Mouse (Mus musculus) heart, postnatal 0 days (tissue): ENCODE measurements at regions not wholly inside any gene's neighbourhood (a gene's known extent, or its start where the extent isn't known, plus 50 kb on each side); places are given as distances from the start of the nearest gene placed in this dataset.
A peak's percentile ranks its signal among the peaks of the same experiment; 100 is the strongest.

Source experiments
- ATAC-seq: fragments of 200-750 bp; cut with Nextera tagmentation; 2 replicates; pipeline ENCODE4 v1.8.0; 2017; ENCODE audit warnings: low read depth, moderate number of reproducible peaks, moderate library complexity; ENCODE audit not compliant: insufficient read depth
- DNase-seq: peaks from one replicate; pipeline ENCODE4 v3.0.0-alpha.2; 2016; ENCODE audit warnings: low spot score
- H3K27ac ChIP-seq: fragments of 300-500 bp; sonication (generic); 2 replicates; pipeline ENCODE4 v1.5.1; 2014; ENCODE audit warnings: low read depth, mild to moderate bottlenecking
- H3K27me3 ChIP-seq: fragments of 300-500 bp; sonication (generic); 2 replicates; pipeline ENCODE4 v1.6.1; 2014; ENCODE audit warnings: low read length, mixed read lengths; ENCODE audit not compliant: control insufficient read depth, insufficient read depth
- H3K36me3 ChIP-seq: fragments of 300-500 bp; sonication (generic); replicated peaks from 2 replicates; pipeline ENCODE4 v1.6.1; 2014; ENCODE audit warnings: low read length, mixed read lengths; ENCODE audit not compliant: control insufficient read depth, insufficient read depth
- H3K4me1 ChIP-seq: fragments of 300-500 bp; sonication (generic); 2 replicates; pipeline ENCODE4 v1.6.1; 2014; ENCODE audit warnings: antibody characterized with exemption; ENCODE audit not compliant: control insufficient read depth, insufficient read depth
- H3K4me2 ChIP-seq: fragments of 300-500 bp; sonication (generic); 2 replicates; pipeline ENCODE4 v1.6.1; 2014; ENCODE audit warnings: low read depth, mild to moderate bottlenecking, low read length, moderate library complexity
- H3K4me3 ChIP-seq: fragments of 300-500 bp; sonication (generic); 2 replicates; pipeline ENCODE4 v1.5.1; 2014; ENCODE audit warnings: low read depth, low read length
- H3K9ac ChIP-seq: fragments of 300-500 bp; sonication (generic); replicated peaks from 2 replicates; pipeline ENCODE4 v1.6.1; 2014; ENCODE audit warnings: low read depth, low read length, mixed read lengths
- H3K9me3 ChIP-seq: fragments of 300-500 bp; sonication (generic); replicated peaks from 2 replicates; pipeline ENCODE4 v1.6.1; 2016; ENCODE audit warnings: low read length; ENCODE audit not compliant: control insufficient read depth
- CTCF ChIP-seq: IDR thresholded peaks from 2 replicates; pipeline ENCODE4 v1.5.1; 2016; ENCODE audit warnings: antibody characterized with exemption, control low read depth, low read depth
- EP300 ChIP-seq: IDR thresholded peaks from 2 replicates; pipeline ENCODE4 v1.6.1; 2016; ENCODE audit warnings: antibody characterized with exemption, low read depth
- WGBS: fragments of 180-500 bp; shearing (Covaris S2); extraction: QIAGEN DNeasy Blood & Tissue Kit; methylation state at CpG from one replicate; pipeline ENCODE4 v1.1.7; 2014; 5-methylcytosine and 5-hydroxymethylcytosine counted together

DNA sequence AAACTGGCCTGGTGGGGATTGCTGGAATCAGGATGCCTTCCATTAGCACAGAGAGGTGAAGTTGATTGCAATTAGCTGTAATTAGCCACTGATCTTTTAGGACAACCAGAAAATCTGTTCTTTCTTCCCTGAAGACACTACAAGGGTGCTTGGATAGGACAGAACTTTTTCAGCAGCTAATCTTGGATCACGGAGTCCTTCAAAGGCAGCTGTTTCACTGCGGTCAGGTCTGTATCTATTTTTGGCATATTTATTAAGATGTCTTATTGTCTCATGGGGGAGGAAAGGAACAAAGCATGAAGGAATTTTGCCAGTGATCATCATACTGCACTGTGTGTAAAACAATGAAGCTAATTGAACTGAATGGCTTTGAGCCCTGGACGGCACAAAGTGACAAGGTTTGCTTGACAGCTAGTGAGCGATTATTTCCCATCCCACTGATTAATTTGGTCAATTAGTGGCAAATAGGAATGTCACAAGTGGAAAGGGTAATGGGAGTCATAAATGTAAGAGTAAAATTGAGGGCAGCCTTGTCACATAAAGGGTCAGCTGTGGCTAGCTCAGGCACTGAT lies 395.8 kb upstream of the Nr5a2 start:
- no peaks in the 10 kb centered on the region for H3K9me3 ChIP-seq
- no peak overlapping the region for H3K4me3 ChIP-seq
- H3K4me2 ChIP-seq, result no peak overlapping the region
- no peaks in the 10 kb centered on the region for H3K27me3 ChIP-seq
- H3K9ac ChIP-seq, result no peak overlapping the region
- ATAC-seq (no peak), DNase-seq (no peak)
- no peaks in the 10 kb centered on the region for H3K4me1 ChIP-seq
- no peaks in the 10 kb centered on the region for H3K36me3 ChIP-seq
- H3K27ac ChIP-seq, result no peak overlapping the region
- TF ChIP-seq EP300 (no peak), CTCF (no peak)
- 45% methylated on average over 4 of the region's 4 CpGs for WGBS

DNA sequence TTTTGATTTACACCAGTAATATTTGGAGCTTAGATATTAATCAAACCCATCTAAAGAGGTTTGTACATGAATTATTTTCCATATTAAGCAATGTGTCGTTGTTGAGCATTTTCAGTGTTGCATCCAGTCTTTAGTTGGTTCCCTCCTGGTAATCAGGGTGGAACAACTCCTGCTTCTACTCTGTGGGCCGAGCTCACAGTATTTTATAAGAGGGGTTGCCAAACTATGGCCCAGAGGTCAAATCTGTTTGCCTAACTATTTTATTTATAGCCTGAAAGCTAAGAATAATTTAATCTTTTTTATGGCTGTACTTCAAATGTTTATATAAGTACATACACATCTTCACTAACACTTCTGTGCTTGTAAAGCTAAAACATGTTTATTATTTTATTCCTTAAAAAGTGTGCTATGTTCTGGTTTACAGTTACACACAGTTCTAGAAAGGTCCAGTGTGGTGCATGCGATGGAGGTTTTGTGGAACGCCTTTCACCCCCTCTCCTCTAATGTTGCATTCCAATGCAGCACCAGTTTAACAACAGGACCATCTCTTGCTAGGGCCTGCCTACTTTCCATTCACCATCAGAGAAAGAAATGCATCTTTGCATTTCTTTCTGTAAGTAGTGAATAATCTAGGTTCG lies 392.3 kb upstream of the Nr5a2 start:
- H3K27ac ChIP-seq, result no peak overlapping the region
- TF ChIP-seq EP300, result no peak
- no peak for TF ChIP-seq CTCF

DNA sequence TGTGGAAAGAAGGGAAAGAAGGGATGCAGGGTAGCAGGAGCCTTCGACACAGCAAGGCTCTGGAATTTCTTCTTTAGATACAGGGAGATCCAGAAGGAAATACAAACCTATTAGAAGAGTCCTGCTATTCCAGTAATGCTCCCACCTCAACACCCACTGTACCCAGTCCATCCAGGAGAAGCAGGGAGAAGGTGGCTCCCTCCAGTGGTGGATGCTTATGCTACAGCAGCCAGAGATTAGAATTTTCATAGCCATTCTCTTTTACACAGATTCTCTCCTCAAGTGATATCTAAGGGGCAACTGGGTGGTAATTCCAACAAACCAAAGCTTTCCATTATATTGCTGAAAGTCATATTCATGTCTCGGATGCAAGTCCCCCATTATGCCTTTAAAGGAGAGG lies 373.9 kb upstream of the Nr5a2 start:
- Histone ChIP-seq H3K4me2 (no peak overlapping the region), H3K36me3 (no peaks in the 10 kb centered on the region), H3K4me3 (no peak overlapping the region), H3K27ac (no peak overlapping the region), H3K27me3 (no peaks in the 10 kb centered on the region), H3K9me3 (no peaks in the 10 kb centered on the region), H3K4me1 (no peaks in the 10 kb centered on the region), H3K9ac (no peak overlapping the region)
- no peak for DNase-seq
- TF ChIP-seq EP300 (no peak), CTCF (peak; percentile 46)
- ATAC-seq, result no peak
- WGBS, result 60% methylated on average over 2 of the region's 2 CpGs

More for the DNA sequence above, 392.3 kb upstream of the Nr5a2 start:
- H3K4me1 ChIP-seq, result no peaks in the 10 kb centered on the region
- H3K4me3 ChIP-seq, result no peak overlapping the region
- 81% methylated on average over 5 of the region's 5 CpGs for WGBS
- no peak for DNase-seq
- no peaks in the 10 kb centered on the region for H3K36me3 ChIP-seq
- H3K4me2 ChIP-seq, result no peak overlapping the region
- H3K27me3 ChIP-seq, result no peaks in the 10 kb centered on the region
- no peak overlapping the region for H3K9ac ChIP-seq
- no peaks in the 10 kb centered on the region for H3K9me3 ChIP-seq
- ATAC-seq, result no peak

DNA sequence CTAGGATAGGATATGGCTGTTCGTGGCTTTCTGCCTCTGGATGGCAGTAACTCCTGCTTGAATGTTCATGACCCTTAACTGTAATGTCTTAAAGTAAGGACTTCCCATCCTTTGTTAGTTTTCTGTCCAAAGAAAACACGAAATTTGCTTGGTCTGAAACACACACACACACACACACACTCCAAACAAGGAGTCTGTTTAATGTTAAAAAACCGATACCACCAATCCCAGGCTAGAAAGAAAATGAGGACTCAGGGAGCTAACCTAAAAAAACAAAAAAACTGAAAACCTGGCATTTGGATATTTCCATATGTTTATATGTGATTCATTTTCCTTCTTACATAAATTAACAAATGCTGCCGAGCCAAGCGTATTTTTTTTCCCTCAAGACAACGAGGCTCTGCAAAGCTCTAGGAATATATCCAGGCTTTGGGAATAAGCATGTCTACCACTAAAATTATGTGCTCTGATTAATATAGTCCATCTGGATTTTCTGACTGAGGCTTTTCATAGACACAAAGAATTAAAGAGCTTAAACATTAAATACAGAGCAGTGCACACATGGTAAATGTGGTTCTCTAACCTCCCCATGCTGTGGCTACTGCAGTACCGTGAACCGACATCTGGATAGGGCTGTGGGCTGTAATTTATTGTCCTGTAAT lies 372.0 kb upstream of the Nr5a2 start:
- ATAC-seq, result no peak

GRCm38 (mm10) chr1:137331746-137332107 lies 371.5 kb upstream of the Nr5a2 start:
- H3K27ac ChIP-seq, result no peak overlapping the region
- WGBS, result 42% methylated on average over 5 of the region's 5 CpGs
- H3K27me3 ChIP-seq, result no peaks in the 10 kb centered on the region
- H3K36me3 ChIP-seq, result no peaks in the 10 kb centered on the region
- no peaks in the 10 kb centered on the region for H3K4me1 ChIP-seq
- DNase-seq (no peak), ATAC-seq (no peak)
- peak overlapping the region; percentile 21; the same call in 1 of the 2 replicates for H3K4me2 ChIP-seq
- no peak for TF ChIP-seq EP300
- no peak overlapping the region for H3K4me3 ChIP-seq
- H3K9me3 ChIP-seq, result no peaks in the 10 kb centered on the region
- H3K9ac ChIP-seq, result no peak overlapping the region

More for the DNA sequence above, 372.0 kb upstream of the Nr5a2 start:
- Histone ChIP-seq H3K4me2 (peak overlapping the region; percentile 21; the same call in 1 of the 2 replicates), H3K27ac (no peak overlapping the region), H3K9ac (no peak overlapping the region), H3K9me3 (no peaks in the 10 kb centered on the region), H3K36me3 (no peaks in the 10 kb centered on the region), H3K27me3 (no peaks in the 10 kb centered on the region), H3K4me1 (no peaks in the 10 kb centered on the region), H3K4me3 (no peak overlapping the region)
- 66% methylated on average over 8 of the region's 8 CpGs for WGBS
- DNase-seq, result peak; percentile 8
- TF ChIP-seq CTCF (peak; percentile 45), EP300 (no peak)
